Mouse (Mus musculus) G1E-ER4 (cell line): ENCODE data around the gene Acaa1a. TPM values are rescaled to one million over a fixed set of nuclear protein-coding genes. Genes with fewer than 3 reads are reported as not detected.

ENCODE experiments used
- GATA1 ChIP-seq: IDR thresholded peaks from one replicate; pipeline ENCODE4 v1.8.0; 2012; ENCODE audit warnings: low read length, inconsistent platforms
- polyA plus RNA-seq: library from polyadenylated mRNA; stranded (reverse); fragments of >175 nt; gene quantifications from 2 replicates; pipeline ENCODE4 v1.2.3, GENCODE M21; 2012

Gene Acaa1a
- polyA plus RNA-seq, 1 experiment: 129 TPM

GRCm38 (mm10) chr9:119357331-119358057, 18.0 kb downstream of the Acaa1a start, which contains the start of gene Xylb:
Xylb (plus strand) TSS chr9:119357381.
- no peak for TF ChIP-seq GATA1

GRCm38 (mm10) chr9:119358058-119358429, 18.6 kb downstream of the Acaa1a start:
- TF ChIP-seq GATA1: no peak

GRCm38 (mm10) chr9:119361416-119361815, 21.9 kb downstream of the Acaa1a start:
- no peak for TF ChIP-seq GATA1

- TF ChIP-seq GATA1: no peak
These were observed 23.8 kb downstream of the Acaa1a start for GRCm38 (mm10) chr9:119363229-119363628.

GRCm38 (mm10) chr9:119365284-119365683, 25.8 kb downstream of the Acaa1a start, which contains the start of gene Slc22a14:
Slc22a14 (minus strand) TSS chr9:119365553.
- TF ChIP-seq GATA1: no peak

- TF ChIP-seq GATA1: no peak
These were observed 28.9 kb downstream of the Acaa1a start for GRCm38 (mm10) chr9:119368367-119368766.

- TF ChIP-seq GATA1: no peak
These were observed 31.8 kb downstream of the Acaa1a start for GRCm38 (mm10) chr9:119371251-119371650.

GRCm38 (mm10) chr9:119375008-119375407, 35.5 kb downstream of the Acaa1a start:
- TF ChIP-seq GATA1: no peak

GRCm38 (mm10) chr9:119375556-119375955, 36.1 kb downstream of the Acaa1a start:
- no peak for TF ChIP-seq GATA1

GRCm38 (mm10) chr9:119378231-119378630, 38.8 kb downstream of the Acaa1a start:
- TF ChIP-seq GATA1: no peak

GRCm38 (mm10) chr9:119382603-119383002, 43.1 kb downstream of the Acaa1a start:
- no peak for TF ChIP-seq GATA1

- no peak for TF ChIP-seq GATA1
These were observed 49.5 kb downstream of the Acaa1a start for GRCm38 (mm10) chr9:119388956-119389355.

GRCm38 (mm10) chr9:119390214-119390613, 50.7 kb downstream of the Acaa1a start:
- TF ChIP-seq GATA1: no peak

GRCm38 (mm10) chr9:119394808-119395207, 55.3 kb downstream of the Acaa1a start:
- TF ChIP-seq GATA1: no peak

Other genes with a start within 250 kb of the Acaa1a start
- gene Plcd1, start 246.2 kb upstream of the Acaa1a start, polyA plus RNA-seq: not detected in 2 replicates
- gene Dlec1, start 237.2 kb upstream of the Acaa1a start, polyA plus RNA-seq: not detected in 2 replicates
- not detected in 2 replicates for gene Acaa1b, start 182.6 kb upstream of the Acaa1a start, polyA plus RNA-seq
- gene Gm47289, start 180.5 kb upstream of the Acaa1a start, polyA plus RNA-seq: not detected in 2 replicates
- not detected in 2 replicates for gene Slc22a13, start 130.6 kb upstream of the Acaa1a start, polyA plus RNA-seq
- gene Oxsr1, start 17.2 kb upstream of the Acaa1a start, polyA plus RNA-seq: 27.0 and 32.4 TPM in 2 replicates
- 20.9 and 22.4 TPM in 2 replicates for gene Myd88, start 1.7 kb downstream of the Acaa1a start, polyA plus RNA-seq
- gene Xylb, start 17.7 kb downstream of the Acaa1a start, polyA plus RNA-seq: 17.2 and 21.3 TPM in 2 replicates
- gene Slc22a14, start 25.9 kb downstream of the Acaa1a start, polyA plus RNA-seq: not detected in 2 replicates
- 11.7 and 12.2 TPM in 2 replicates for gene Acvr2b, start 62.4 kb downstream of the Acaa1a start, polyA plus RNA-seq
- gene Exog, start 105.3 kb downstream of the Acaa1a start, polyA plus RNA-seq: 2.4 and 3.8 TPM in 2 replicates
- not detected in 2 replicates for gene Scn5a, start 239.3 kb downstream of the Acaa1a start, polyA plus RNA-seq